Mouse (Mus musculus) CH12.LX (cell line): ENCODE measurements around the gene Ssbp4. TPM values are rescaled to one million over a fixed set of nuclear protein-coding genes. Genes with fewer than 3 reads are reported as not detected.
A peak's percentile ranks its signal among the peaks of the same experiment; 100 is the strongest.

Experiments used
- DNase-seq: peaks from one replicate; pipeline ENCODE4 v3.0.0-alpha.2; 2013; ENCODE audit errors: extremely low read depth
- H3K27ac ChIP-seq: 2 replicates; pipeline ENCODE4 v1.5.1; 2012; ENCODE audit warnings: low read depth, mild to moderate bottlenecking, control low read depth, moderate library complexity; ENCODE audit not compliant: insufficient read depth
- H3K27me3 ChIP-seq: replicated peaks from 2 replicates; pipeline ENCODE3; 2012; ENCODE audit warnings: inconsistent platforms
- H3K36me3 ChIP-seq, 2 experiments: replicated peaks in 1 of 2; 2 replicates each; pipeline versions ENCODE3 to v1.6.1; 2012; ENCODE audit warnings: inconsistent platforms in 1 of 2, low read length in 1 of 2, mild to moderate bottlenecking in 1 of 2, mixed read lengths in 1 of 2, moderate library complexity in 1 of 2; ENCODE audit not compliant: control insufficient read depth in 1 of 2, insufficient read depth in 1 of 2
- H3K4me1 ChIP-seq, 2 experiments: 2 replicates each; pipeline ENCODE4 v1.6.1; 2012; ENCODE audit warnings: inconsistent platforms in 1 of 2, moderate library complexity in 1 of 2; ENCODE audit not compliant: insufficient read depth in 2 of 2, control insufficient read depth in 1 of 2
- H3K4me2 ChIP-seq: 2 replicates; pipeline ENCODE4 v1.6.1; 2012; ENCODE audit warnings: low read depth, mild to moderate bottlenecking, control low read depth; ENCODE audit not compliant: poor library complexity, insufficient read depth, severe bottlenecking
- H3K4me3 ChIP-seq, 3 experiments: fragments of 150-350 bp in 1 of 3; sonication (generic) in 1 of 3; replicated peaks in 1 of 3; 2 replicates each; pipeline versions ENCODE3 to v1.5.1; 2011 to 2012; ENCODE audit warnings: low read depth in 2 of 3, low read length in 2 of 3, mild to moderate bottlenecking in 2 of 3, moderate library complexity in 2 of 3, control low read depth in 1 of 3, improper control_type of control experiment in 1 of 3, inconsistent platforms in 1 of 3, mixed read lengths in 1 of 3; ENCODE audit not compliant: poor library complexity in 1 of 3
- H3K79me2 ChIP-seq: replicated peaks from 2 replicates; pipeline ENCODE4 v1.6.1; 2012; ENCODE audit warnings: mild to moderate bottlenecking, moderate library complexity; ENCODE audit not compliant: control insufficient read depth, poor library complexity, insufficient read depth, severe bottlenecking; ENCODE audit errors: extremely low read depth
- H3K9ac ChIP-seq: 2 replicates; pipeline ENCODE4 v1.6.1; 2012; ENCODE audit warnings: low read depth, mild to moderate bottlenecking, control low read depth, moderate library complexity; ENCODE audit not compliant: insufficient read depth
- H3K9me3 ChIP-seq: replicated peaks from 2 replicates; pipeline ENCODE3; 2012; ENCODE audit warnings: low read length, inconsistent platforms, mixed read lengths
- BHLHE40 ChIP-seq: IDR thresholded peaks from 2 replicates; pipeline ENCODE4 v1.6.1; 2011; ENCODE audit warnings: mild to moderate bottlenecking, low read depth, low read length, improper control_type of control experiment
- CHD2 ChIP-seq: IDR thresholded peaks from 2 replicates; pipeline ENCODE4 v1.6.1; 2011; ENCODE audit warnings: low read length, improper control_type of control experiment
- ELF1 ChIP-seq: IDR thresholded peaks from 2 replicates; pipeline ENCODE4 v1.6.1; 2014; ENCODE audit warnings: low read depth, mild to moderate bottlenecking, inconsistent platforms, low read length, improper control_type of control experiment
- ETS1 ChIP-seq: conservative IDR thresholded peaks from 2 replicates; pipeline ENCODE4 v1.6.1; 2012; ENCODE audit warnings: low read depth, mild to moderate bottlenecking, inconsistent platforms, low read length, improper control_type of control experiment, moderate library complexity
- GABPA ChIP-seq: IDR thresholded peaks from 2 replicates; pipeline ENCODE4 v1.6.1; 2012; ENCODE audit warnings: low read depth, low read length, improper control_type of control experiment, inconsistent platforms; ENCODE audit not compliant: insufficient replicate concordance
- HCFC1 ChIP-seq: IDR thresholded peaks from 2 replicates; pipeline ENCODE4 v1.6.1; 2012; ENCODE audit warnings: low read depth, mild to moderate bottlenecking, inconsistent platforms, low read length, improper control_type of control experiment
- IRF4 ChIP-seq: IDR thresholded peaks from 2 replicates; pipeline ENCODE4 v1.6.1; 2014; ENCODE audit warnings: low read depth, mild to moderate bottlenecking, inconsistent platforms, low read length, improper control_type of control experiment
- JUN ChIP-seq: IDR thresholded peaks from 2 replicates; pipeline ENCODE4 v1.6.1; 2011; ENCODE audit warnings: low read depth, mild to moderate bottlenecking, low read length, improper control_type of control experiment, moderate library complexity; ENCODE audit not compliant: insufficient read depth
- JUND ChIP-seq: conservative IDR thresholded peaks from 2 replicates; pipeline ENCODE4 v1.6.1; 2011; ENCODE audit warnings: low read depth, low read length, improper control_type of control experiment
- KAT2A ChIP-seq: IDR thresholded peaks from 2 replicates; pipeline ENCODE4 v1.6.1; 2012; ENCODE audit warnings: low read length, improper control_type of control experiment, inconsistent platforms; ENCODE audit not compliant: insufficient replicate concordance
- MAX ChIP-seq: IDR thresholded peaks from 2 replicates; pipeline ENCODE4 v1.6.1; 2011; ENCODE audit warnings: low read length, improper control_type of control experiment
- MAZ ChIP-seq: IDR thresholded peaks from 2 replicates; pipeline ENCODE4 v1.6.1; 2012; ENCODE audit warnings: low read depth, mild to moderate bottlenecking, inconsistent platforms, low read length, improper control_type of control experiment, moderate library complexity
- MEF2A ChIP-seq: IDR thresholded peaks from 2 replicates; pipeline ENCODE4 v1.6.1; 2014; ENCODE audit warnings: low read depth, mild to moderate bottlenecking, inconsistent platforms, low read length, improper control_type of control experiment, borderline replicate concordance
- MXI1 ChIP-seq: IDR thresholded peaks from 2 replicates; pipeline ENCODE4 v1.6.1; 2011; ENCODE audit warnings: mild to moderate bottlenecking, low read depth, low read length, improper control_type of control experiment
- MYC ChIP-seq: IDR thresholded peaks from 2 replicates; pipeline ENCODE4 v1.6.1; 2011; ENCODE audit warnings: low read depth, mild to moderate bottlenecking, improper control_type of control experiment, low read length
- NELFE ChIP-seq: IDR thresholded peaks from 2 replicates; pipeline ENCODE4 v1.6.1; 2011; ENCODE audit warnings: low read depth, low read length, improper control_type of control experiment
- NRF1 ChIP-seq: IDR thresholded peaks from 2 replicates; pipeline ENCODE4 v1.6.1; 2014; ENCODE audit warnings: low read depth, mild to moderate bottlenecking, inconsistent platforms, low read length, improper control_type of control experiment, moderate library complexity
- PAX5 ChIP-seq: IDR thresholded peaks from 2 replicates; pipeline ENCODE4 v1.6.1; 2012; ENCODE audit warnings: low read length, inconsistent platforms, mixed read lengths
- POLR2A ChIP-seq: IDR thresholded peaks from 2 replicates; pipeline ENCODE4 v1.6.1; 2011; ENCODE audit warnings: low read depth, mild to moderate bottlenecking, improper control_type of control experiment, low read length
- POLR2AphosphoS2 ChIP-seq: IDR thresholded peaks from 2 replicates; pipeline ENCODE4 v1.6.1; 2011; ENCODE audit warnings: low read depth, low read length, improper control_type of control experiment
- RAD21 ChIP-seq: IDR thresholded peaks from 2 replicates; pipeline ENCODE4 v1.6.1; 2011; ENCODE audit warnings: low read depth, mild to moderate bottlenecking, low read length, improper control_type of control experiment, moderate library complexity
- RCOR1 ChIP-seq: conservative IDR thresholded peaks from 2 replicates; pipeline ENCODE4 v1.6.1; 2012; ENCODE audit warnings: low read depth, mild to moderate bottlenecking, inconsistent platforms, low read length, improper control_type of control experiment
- SIN3A ChIP-seq: IDR thresholded peaks from 2 replicates; pipeline ENCODE4 v1.6.1; 2012; ENCODE audit warnings: low read length, improper control_type of control experiment, inconsistent platforms
- SMC3 ChIP-seq: IDR thresholded peaks from 2 replicates; pipeline ENCODE4 v1.6.1; 2011; ENCODE audit warnings: low read depth, low read length, improper control_type of control experiment
- TBP ChIP-seq: conservative IDR thresholded peaks from 2 replicates; pipeline ENCODE4 v1.6.1; 2011; ENCODE audit warnings: low read depth, low read length, improper control_type of control experiment
- TCF12 ChIP-seq: IDR thresholded peaks from 2 replicates; pipeline ENCODE4 v1.6.1; 2014; ENCODE audit warnings: low read depth, mild to moderate bottlenecking, inconsistent platforms, low read length, improper control_type of control experiment
- UBTF ChIP-seq: IDR thresholded peaks from 2 replicates; pipeline ENCODE4 v1.6.1; 2012; ENCODE audit warnings: low read depth, mild to moderate bottlenecking, inconsistent platforms, low read length, improper control_type of control experiment, moderate library complexity
- ZNF384 ChIP-seq: IDR thresholded peaks from 2 replicates; pipeline ENCODE4 v1.6.1; 2012; ENCODE audit warnings: low read depth, low read length, improper control_type of control experiment, inconsistent platforms
- dilution Hi-C: fragments of 300-500 bp; cut with MboI; formaldehyde crosslinking; loops from 2 replicates; pipeline ENCODE4 v1.14.3; 2020; ENCODE audit warnings: low sequenced_read_pairs; ENCODE audit not compliant: extremely low pct_unique_long_range_greater_than_20kb, extremely low pct_ligation_motif_present
- in situ Hi-C: fragments of 300-500 bp; cut with MboI; formaldehyde crosslinking; loops from 3 replicates; pipeline ENCODE4 v1.14.3; 2019; ENCODE audit warnings: low sequenced_read_pairs, low pct_ligation_motif_present, low pct_unique_long_range_greater_than_20kb, mixed read lengths
- polyA plus RNA-seq: library from polyadenylated mRNA; unstranded; fragments of >175 nt; gene quantifications from 2 replicates; pipeline ENCODE4 v1.2.1, GENCODE M21; 2012; ENCODE audit warnings: low read depth; ENCODE audit not compliant: insufficient read length
- total RNA-seq, 2 experiments: library from RNA; depleted of rRNA; stranded (reverse); fragments of 300-350 nt in 1 of 2; fragments of >200 nt in 1 of 2; gene quantifications; 2 replicates each; pipeline ENCODE4 v1.2.3; 2012 to 2014

The Ssbp4 gene
- total and polyA plus RNA-seq, 3 experiments, result 41.3 to 128 (median 77.3) TPM

DNA sequence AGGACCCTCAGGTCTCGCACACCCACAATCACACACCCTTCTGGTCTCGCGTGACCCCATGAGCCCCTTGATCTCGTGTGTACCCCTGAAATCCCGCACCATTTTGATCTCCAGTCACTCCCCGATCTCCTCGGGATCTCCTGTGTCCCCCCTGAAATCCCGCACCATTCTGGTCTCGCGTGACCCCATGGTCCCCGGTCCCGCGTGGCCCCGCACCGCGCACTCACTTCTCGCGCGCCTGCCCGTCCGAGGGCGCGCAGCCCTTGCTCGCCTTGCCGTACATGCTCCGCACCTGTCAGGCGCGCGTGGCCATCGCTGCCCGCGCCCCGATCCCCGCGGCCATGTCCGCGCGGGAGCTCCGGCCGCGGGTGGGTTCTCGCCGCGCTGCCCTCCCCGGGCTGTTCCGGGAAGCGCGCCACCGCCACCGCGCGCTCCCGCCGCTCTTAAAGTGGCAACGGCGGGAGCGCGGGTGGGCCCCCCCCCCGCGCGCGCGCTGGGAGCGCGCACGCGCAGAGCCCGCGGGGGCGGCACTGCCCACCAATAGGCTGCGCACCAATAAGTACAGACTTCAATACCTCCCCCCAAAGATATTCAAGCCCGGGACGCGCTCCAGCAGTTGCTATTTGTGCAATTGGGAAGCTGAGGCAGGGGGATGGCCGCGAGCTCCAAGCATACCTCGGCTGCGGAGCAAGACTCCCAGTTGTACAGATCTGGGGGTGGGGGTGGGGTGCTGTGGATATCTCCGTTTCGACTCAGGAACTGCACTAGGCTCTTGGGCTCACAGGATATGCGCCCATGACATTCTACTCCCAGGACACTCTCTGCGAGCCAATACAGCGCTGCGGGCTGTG lies 549 bp downstream of the Ssbp4 start:
- Histone ChIP-seq H3K27ac (peak overlapping the region; percentile 29; the same call in 1 of the 2 replicates), H3K9ac (peak overlapping the region; percentile 81), H3K36me3 (peaks cover 3 to 26% of the 10 kb centered on the region in 2 experiments), H3K27me3 (no peaks in the 10 kb centered on the region), H3K4me3 (peak overlapping the region; percentile 77 to 94 (median 79)), H3K4me1 (peaks cover 22 to 49% of the 10 kb centered on the region in 2 experiments), H3K9me3 (no peaks in the 10 kb centered on the region), H3K79me2 (peaks cover 9% of the 10 kb centered on the region; the same call in 1 of the 2 replicates), H3K4me2 (peak overlapping the region; percentile 84)
- DNase-seq, result peak; percentile 62
- dilution Hi-C loops (no loop called here), in situ Hi-C loops (loop anchor here (10.0 kb wide), 1 partner anchor 63 kb away; no protein-coding TSS in a partner anchor)
- TF ChIP-seq MYC (peak; percentile 30; the same call in 1 of the 2 replicates), MAX (peak; percentile 59), KAT2A (no peak), NRF1 (peak; percentile 83), POLR2A (peak; percentile 56; the same call in 1 of the 2 replicates), IRF4 (0 out of 2 replicates have a peak, but pooled peaks have one; percentile 5), MAZ (peak; percentile 62; the same call in 1 of the 2 replicates), GABPA (no peak), MEF2A (0 out of 2 replicates have a peak, but pooled peaks have one; percentile 11), JUND (no peak), UBTF (no peak), RCOR1 (no peak), PAX5 (no peak), HCFC1 (no peak), TBP (no peak), ZNF384 (no peak), ETS1 (no peak), RAD21 (no peak), CHD2 (no peak; the same call in 1 of the 2 replicates), SMC3 (no peak), ELF1 (peak; percentile 78), BHLHE40 (no peak), SIN3A (peak; percentile 62), NELFE (peak; percentile 62), MXI1 (0 out of 2 replicates have a peak, but pooled peaks have one; percentile 48), JUN (no peak), TCF12 (peak; percentile 60), POLR2AphosphoS2 (no peak)
